Mouse (Mus musculus) embryonic fibroblast, embryonic 13.5 days (primary cell): ENCODE measurements around the gene Pitx1. TPM values are rescaled to one million over a fixed set of nuclear protein-coding genes. Genes with fewer than 3 reads are reported as not detected.

Experiments used
- H3K27ac ChIP-seq: 2 replicates; pipeline ENCODE4 v1.5.1; 2012; ENCODE audit warnings: low read length, control low read depth, inconsistent platforms; ENCODE audit not compliant: insufficient read depth
- H3K4me1 ChIP-seq: 2 replicates; pipeline ENCODE4 v1.6.1; 2011; ENCODE audit warnings: low read length; ENCODE audit not compliant: control insufficient read depth, insufficient read depth
- H3K4me3 ChIP-seq: 2 replicates; pipeline ENCODE4 v1.5.1; 2011; ENCODE audit warnings: mild to moderate bottlenecking, control low read depth, low read length; ENCODE audit not compliant: insufficient read depth
- CTCF ChIP-seq: IDR thresholded peaks from 2 replicates; pipeline ENCODE4 v1.5.1; 2011; ENCODE audit warnings: mild to moderate bottlenecking, control low read depth, low read length, moderate library complexity, borderline replicate concordance; ENCODE audit not compliant: insufficient read depth
- POLR2A ChIP-seq: IDR thresholded peaks from 2 replicates; pipeline ENCODE4 v1.6.1; 2011; ENCODE audit warnings: low read depth, mild to moderate bottlenecking, control low read depth, low read length, moderate library complexity
- polyA plus RNA-seq: library from polyadenylated mRNA; stranded (reverse); fragments of >200 nt; gene quantifications from 2 replicates; pipeline ENCODE4 v1.2.4, GENCODE M21; 2011; ENCODE audit warnings: low read depth; ENCODE audit not compliant: missing spikeins, insufficient read length

Pitx1 gene
- polyA plus RNA-seq, 1 experiment, result 7.3 TPM

- Histone ChIP-seq H3K4me3 (no peak overlapping the region), H3K4me1 (no peaks in the 10 kb centered on the region), H3K27ac (no peak overlapping the region)
- TF ChIP-seq CTCF, result no peak
Observed at GRCm38 (mm10) chr13:55825245-55825681, 10.7 kb downstream of the Pitx1 start.

GRCm38 (mm10) chr13:55824151-55824945, 11.6 kb downstream of the Pitx1 start:
- no peaks in the 10 kb centered on the region for H3K4me1 ChIP-seq
- H3K4me3 ChIP-seq, result no peak overlapping the region
- no peak overlapping the region for H3K27ac ChIP-seq
- TF ChIP-seq POLR2A (no peak), CTCF (no peak)

- TF ChIP-seq CTCF (no peak), POLR2A (no peak)
- no peaks in the 10 kb centered on the region for H3K4me1 ChIP-seq
- H3K4me3 ChIP-seq, result no peak overlapping the region
- H3K27ac ChIP-seq, result no peak overlapping the region
Observed at GRCm38 (mm10) chr13:55822499-55822898, 13.5 kb downstream of the Pitx1 start.

- no peaks in the 10 kb centered on the region for H3K4me1 ChIP-seq
Observed at GRCm38 (mm10) chr13:55814834-55815233, 21.2 kb downstream of the Pitx1 start.

GRCm38 (mm10) chr13:55813490-55814016, 22.4 kb downstream of the Pitx1 start:
- H3K27ac ChIP-seq, result no peak overlapping the region

More at GRCm38 (mm10) chr13:55814834-55815233, 21.2 kb downstream of the Pitx1 start:
- Histone ChIP-seq H3K27ac (no peak overlapping the region), H3K4me3 (no peak overlapping the region)
- TF ChIP-seq POLR2A (no peak), CTCF (no peak)

GRCm38 (mm10) chr13:55810947-55811346, 25.0 kb downstream of the Pitx1 start:
- no peak for TF ChIP-seq CTCF
- Histone ChIP-seq H3K4me3 (no peak overlapping the region), H3K4me1 (no peaks in the 10 kb centered on the region), H3K27ac (no peak overlapping the region)

More at GRCm38 (mm10) chr13:55813490-55814016, 22.4 kb downstream of the Pitx1 start:
- Histone ChIP-seq H3K4me1 (no peaks in the 10 kb centered on the region), H3K4me3 (no peak overlapping the region)
- TF ChIP-seq CTCF (no peak), POLR2A (no peak)

- TF ChIP-seq CTCF (no peak), POLR2A (no peak)
- no peak overlapping the region for H3K4me3 ChIP-seq
- H3K4me1 ChIP-seq, result no peaks in the 10 kb centered on the region
- no peak overlapping the region for H3K27ac ChIP-seq
Observed at GRCm38 (mm10) chr13:55809707-55810106, 26.3 kb downstream of the Pitx1 start.

GRCm38 (mm10) chr13:55809041-55809623, 26.9 kb downstream of the Pitx1 start:
- Histone ChIP-seq H3K4me3 (no peak overlapping the region), H3K4me1 (no peaks in the 10 kb centered on the region), H3K27ac (no peak overlapping the region)
- TF ChIP-seq CTCF (no peak), POLR2A (no peak)

- Histone ChIP-seq H3K4me1 (no peaks in the 10 kb centered on the region), H3K4me3 (no peak overlapping the region), H3K27ac (no peak overlapping the region)
- no peak for TF ChIP-seq POLR2A
- TF ChIP-seq CTCF, result no peak
Observed at GRCm38 (mm10) chr13:55803973-55804372, 32.0 kb downstream of the Pitx1 start.

- TF ChIP-seq CTCF, result no peak
- Histone ChIP-seq H3K4me1 (no peaks in the 10 kb centered on the region), H3K4me3 (no peak overlapping the region), H3K27ac (no peak overlapping the region)
Observed at GRCm38 (mm10) chr13:55801246-55801645, 34.7 kb downstream of the Pitx1 start.
